Mouse (Mus musculus) midbrain, postnatal 0 days (tissue): ENCODE measurements around the gene Troap. TPM values are rescaled to one million over a fixed set of nuclear protein-coding genes. Genes with fewer than 3 reads are reported as not detected.

Source experiments
- ATAC-seq: fragments of 200-750 bp; cut with Nextera tagmentation; 2 replicates; pipeline ENCODE4 v1.8.0; 2017; ENCODE audit warnings: moderate number of reproducible peaks, mild to moderate bottlenecking, moderate TSS enrichment, moderate library complexity; ENCODE audit not compliant: low FRiP score
- DNase-seq: peaks from one replicate; pipeline ENCODE4 v3.0.0-alpha.2; 2015; ENCODE audit warnings: low spot score
- H3K27ac ChIP-seq: fragments of 300-500 bp; sonication (generic); 2 replicates; pipeline ENCODE4 v1.5.1; 2014; ENCODE audit warnings: low read depth, mild to moderate bottlenecking, low read length, mixed read lengths
- H3K27me3 ChIP-seq: fragments of 300-500 bp; sonication (generic); 2 replicates; pipeline ENCODE4 v1.6.1; 2014; ENCODE audit warnings: low read length, control low read depth, mixed read lengths; ENCODE audit not compliant: insufficient read depth
- H3K36me3 ChIP-seq: fragments of 300-500 bp; sonication (generic); 2 replicates; pipeline ENCODE4 v1.6.1; 2014; ENCODE audit warnings: low read length, control low read depth, mixed read lengths; ENCODE audit not compliant: insufficient read depth
- H3K4me1 ChIP-seq: fragments of 300-500 bp; sonication (generic); 2 replicates; pipeline ENCODE4 v1.6.1; 2014; ENCODE audit warnings: mild to moderate bottlenecking, control low read depth, antibody characterized with exemption, low read length, mixed read lengths; ENCODE audit not compliant: insufficient read depth
- H3K4me2 ChIP-seq: fragments of 300-500 bp; sonication (generic); 2 replicates; pipeline ENCODE4 v1.6.1; 2014; ENCODE audit warnings: low read depth, mild to moderate bottlenecking, low read length, mixed read lengths; ENCODE audit not compliant: poor library complexity, severe bottlenecking
- H3K4me3 ChIP-seq: fragments of 300-500 bp; sonication (generic); 2 replicates; pipeline ENCODE4 v1.5.1; 2014; ENCODE audit warnings: low read depth, mild to moderate bottlenecking, low read length, moderate library complexity
- H3K9ac ChIP-seq: fragments of 300-500 bp; sonication (generic); replicated peaks from 2 replicates; pipeline ENCODE4 v1.6.1; 2014; ENCODE audit warnings: mild to moderate bottlenecking, low read length, moderate library complexity, mixed read lengths; ENCODE audit not compliant: poor library complexity, severe bottlenecking
- H3K9me3 ChIP-seq: fragments of 300-500 bp; sonication (generic); 2 replicates; pipeline ENCODE4 v1.6.1; 2016; ENCODE audit warnings: low read length, control low read depth
- CTCF ChIP-seq: IDR thresholded peaks from 2 replicates; pipeline ENCODE4 v1.5.1; 2016; ENCODE audit warnings: antibody characterized with exemption, mild to moderate bottlenecking
- WGBS: fragments of 180-500 bp; shearing (Covaris S2); extraction: QIAGEN DNeasy Blood & Tissue Kit; methylation state at CpG from one replicate; pipeline ENCODE4 v1.1.7; 2014; 5-methylcytosine and 5-hydroxymethylcytosine counted together
- polyA plus RNA-seq: library from polyadenylated mRNA; unstranded; fragments of >200 nt; fragmentation: Nextera tagmentation; extraction: Ambion mirVana; gene quantifications from 2 replicates; pipeline ENCODE4 v1.2.1, GENCODE M21; 2015
- total RNA-seq: library from RNA; depleted of rRNA; stranded (reverse); fragments of >200 nt; gene quantifications from 2 replicates; pipeline ENCODE4 v1.2.3, GENCODE M21; 2014; rRNA removed

Troap gene
- total RNA-seq (1.6 and 4.1 TPM in 2 replicates), polyA plus RNA-seq (1.4 and 2.1 TPM in 2 replicates)

GRCm38 (mm10) chr15:99074019-99074599, at the start of gene Troap:
TSS of gene Troap (plus strand) at chr15:99074575.
- ATAC-seq (peak; percentile 55; the same call in 1 of the 2 replicates), DNase-seq (no peak)
- H3K36me3 ChIP-seq = no peaks in the 10 kb centered on the region
- H3K4me3 ChIP-seq = peak within 1 kb of the TSS; percentile 42
- peak within 1 kb of the TSS; percentile 77 for H3K9ac ChIP-seq
- TF ChIP-seq CTCF = peak; percentile 17; the same call in 1 of the 2 replicates
- WGBS = 24% methylated on average over 9 of the region's 9 CpGs
- peak within 1 kb of the TSS; percentile 90 for H3K4me2 ChIP-seq
- no peaks in the 10 kb centered on the region for H3K4me1 ChIP-seq
- H3K27me3 ChIP-seq = no peaks in the 10 kb centered on the region
- H3K9me3 ChIP-seq = no peaks in the 10 kb centered on the region
- peak within 1 kb of the TSS; percentile 97 for H3K27ac ChIP-seq

- ATAC-seq = no peak
- no peak overlapping the region for H3K4me3 ChIP-seq
- peak; percentile 86 for DNase-seq
- no peak overlapping the region for H3K27ac ChIP-seq
- H3K9ac ChIP-seq = no peak overlapping the region
- peak; percentile 86 for TF ChIP-seq CTCF
- WGBS = 22% methylated on average over 7 of the region's 8 CpGs
- no peaks in the 10 kb centered on the region for H3K36me3 ChIP-seq
- no peaks in the 10 kb centered on the region for H3K4me1 ChIP-seq
- H3K27me3 ChIP-seq = peaks cover 9% of the 10 kb centered on the region; the same call in 1 of the 2 replicates
- H3K9me3 ChIP-seq = no peaks in the 10 kb centered on the region
- no peak overlapping the region for H3K4me2 ChIP-seq
These were observed 49.6 kb upstream of the Troap start for GRCm38 (mm10) chr15:99024668-99025314.

- no peak for TF ChIP-seq CTCF
- no peak overlapping the region for H3K27ac ChIP-seq
- WGBS = 83% methylated on average over 13 of the region's 13 CpGs
These were observed 49.0 kb upstream of the Troap start for GRCm38 (mm10) chr15:99025414-99025813.

GRCm38 (mm10) chr15:99026259-99026658, 48.1 kb upstream of the Troap start:
- Histone ChIP-seq H3K27ac (no peak overlapping the region), H3K9me3 (no peaks in the 10 kb centered on the region), H3K4me3 (no peak overlapping the region), H3K27me3 (peaks cover 12% of the 10 kb centered on the region; the same call in 1 of the 2 replicates), H3K36me3 (no peaks in the 10 kb centered on the region), H3K9ac (no peak overlapping the region), H3K4me1 (peaks cover 2% of the 10 kb centered on the region; the same call in 1 of the 2 replicates), H3K4me2 (no peak overlapping the region)
- ATAC-seq (no peak), DNase-seq (peak; percentile 49)
- 56% methylated on average over 4 of the region's 4 CpGs for WGBS
- peak; percentile 65 for TF ChIP-seq CTCF

More at GRCm38 (mm10) chr15:99025414-99025813, 49.0 kb upstream of the Troap start:
- Histone ChIP-seq H3K4me3 (no peak overlapping the region), H3K27me3 (peaks cover 12% of the 10 kb centered on the region; the same call in 1 of the 2 replicates), H3K4me2 (no peak overlapping the region), H3K9me3 (no peaks in the 10 kb centered on the region), H3K36me3 (no peaks in the 10 kb centered on the region), H3K4me1 (no peaks in the 10 kb centered on the region), H3K9ac (no peak overlapping the region)
- DNase-seq (no peak), ATAC-seq (no peak)

- no peak overlapping the region for H3K9ac ChIP-seq
- H3K27me3 ChIP-seq = peaks cover 12% of the 10 kb centered on the region; the same call in 1 of the 2 replicates
- ATAC-seq (no peak), DNase-seq (no peak)
- H3K4me1 ChIP-seq = peaks cover 2% of the 10 kb centered on the region; the same call in 1 of the 2 replicates
- H3K4me2 ChIP-seq = no peak overlapping the region
- no peak overlapping the region for H3K4me3 ChIP-seq
- TF ChIP-seq CTCF = peak; percentile 15; the same call in 1 of the 2 replicates
- WGBS = 65% methylated on average over 5 of the region's 5 CpGs
- no peaks in the 10 kb centered on the region for H3K9me3 ChIP-seq
- no peak overlapping the region for H3K27ac ChIP-seq
- H3K36me3 ChIP-seq = no peaks in the 10 kb centered on the region
These were observed 47.3 kb upstream of the Troap start for GRCm38 (mm10) chr15:99027116-99027515.
